Mouse (Mus musculus) lung, adult 2 months (tissue): ENCODE data around the gene Trpv4.
A peak's percentile ranks its signal among the peaks of the same experiment; 100 is the strongest.

Experiments
- CTCF ChIP-seq: fragments of 200-500 bp; IDR thresholded peaks from 2 replicates; pipeline ENCODE4 v1.5.1; 2011; ENCODE audit warnings: mild to moderate bottlenecking, low read length, control low read depth; ENCODE audit not compliant: insufficient read depth
- POLR2A ChIP-seq: fragments of 200-500 bp; IDR thresholded peaks from 2 replicates; pipeline ENCODE4 v1.6.1; 2011; ENCODE audit warnings: low read depth, mild to moderate bottlenecking, control low read depth, low read length, borderline replicate concordance; ENCODE audit errors: extremely low read depth

GRCm38 (mm10) chr5:114631336-114631735, 26.9 kb downstream of the Trpv4 start:
- TF ChIP-seq CTCF (peak; percentile 28), POLR2A (no peak)
